Mouse (Mus musculus) brain, embryonic 14.5 days (tissue): ENCODE results near the gene Tbc1d20. TPM values are rescaled to one million over a fixed set of nuclear protein-coding genes. Genes with fewer than 3 reads are reported as not detected.

Source experiments
- DNase-seq: peaks from one replicate; pipeline ENCODE4 v3.0.0-alpha.2; 2011; ENCODE audit warnings: low read depth
- CTCF ChIP-seq: fragments of 200-500 bp; IDR thresholded peaks from 2 replicates; pipeline ENCODE4 v1.5.1; 2012; ENCODE audit warnings: inconsistent platforms, mild to moderate bottlenecking, moderate library complexity, borderline replicate concordance; ENCODE audit not compliant: insufficient read depth, insufficient read length; ENCODE audit errors: extremely low read depth
- POLR2A ChIP-seq: fragments of 200-500 bp; IDR thresholded peaks from 2 replicates; pipeline ENCODE4 v1.6.1; 2012; ENCODE audit warnings: mild to moderate bottlenecking, inconsistent platforms, borderline replicate concordance; ENCODE audit not compliant: poor library complexity, insufficient read depth, insufficient read length, severe bottlenecking; ENCODE audit errors: extremely low read depth
- polyA plus RNA-seq: library from polyadenylated mRNA; depleted of rRNA; stranded (reverse); fragments of >200 nt; gene quantifications from 2 replicates; pipeline ENCODE4 v1.2.3, GENCODE M21; 2012

Gene Tbc1d20
- polyA plus RNA-seq, 1 experiment: 41.5 TPM

DNA sequence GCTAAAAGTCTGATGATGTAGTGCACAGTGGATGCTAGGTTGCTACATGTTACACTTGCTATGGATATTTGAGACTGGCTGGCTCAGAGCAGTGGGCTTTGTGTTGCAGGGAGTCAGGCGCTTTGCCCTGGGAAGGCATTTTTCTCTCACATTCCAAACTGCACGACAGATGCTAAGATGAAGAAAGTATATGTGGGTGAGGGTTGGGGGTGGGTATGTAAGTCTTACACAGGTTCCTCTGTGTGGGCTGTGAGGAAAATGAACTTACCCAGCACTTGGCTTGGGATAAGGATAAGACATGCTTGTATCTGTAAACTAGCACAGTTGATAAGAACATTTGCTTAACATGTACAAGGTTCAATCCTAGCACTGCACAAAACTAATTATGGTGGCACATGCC, 9.2 kb downstream of the Tbc1d20 start:
- TF ChIP-seq CTCF: no peak
- no peak for TF ChIP-seq POLR2A
- no peak for DNase-seq

- no peak for DNase-seq
- TF ChIP-seq CTCF: no peak
- TF ChIP-seq POLR2A: no peak
Measured at GRCm38 (mm10) chr2:152303781-152304180, 10.2 kb downstream of the Tbc1d20 start.

DNA sequence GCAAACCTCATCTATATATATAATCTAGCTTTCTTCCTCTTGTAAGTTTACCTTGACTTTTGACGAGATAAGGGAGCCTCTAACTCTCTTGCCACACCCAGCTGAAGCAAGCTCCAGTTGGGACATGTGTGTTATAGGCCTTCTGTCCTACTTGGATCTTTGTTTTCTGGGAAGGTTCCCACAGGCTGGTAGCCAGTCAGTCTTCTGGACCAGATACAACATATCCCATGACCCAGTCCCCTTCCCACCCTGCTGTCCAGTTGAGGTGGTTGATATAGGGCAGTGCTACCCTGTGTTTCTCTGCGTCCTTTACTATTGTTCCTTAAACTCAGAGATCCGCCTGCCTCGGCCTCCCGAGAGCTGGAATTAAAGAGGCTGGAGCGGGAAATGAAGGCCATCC, 11.9 kb downstream of the Tbc1d20 start:
- DNase-seq: no peak

DNA sequence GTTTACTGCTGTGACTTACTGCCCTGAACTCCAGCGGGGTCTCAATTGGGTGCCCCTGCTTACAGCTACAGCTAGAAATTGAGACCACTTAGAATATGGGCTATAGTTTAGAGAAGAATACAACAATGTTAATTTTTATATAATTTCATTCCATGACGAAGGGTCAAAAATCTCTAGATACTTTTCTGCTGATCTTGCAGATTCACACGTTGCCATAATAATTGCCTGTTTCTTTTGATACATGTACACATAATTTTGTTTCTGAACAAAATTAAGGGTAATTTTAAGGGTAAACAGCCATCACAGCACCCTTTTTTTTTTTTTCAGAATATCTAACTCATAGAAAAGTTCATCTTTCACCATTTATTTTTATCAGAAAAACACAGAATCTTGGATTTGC, 13.6 kb downstream of the Tbc1d20 start:
- DNase-seq: no peak

More for the DNA sequence above, 11.9 kb downstream of the Tbc1d20 start:
- TF ChIP-seq CTCF (no peak), POLR2A (no peak)

DNA sequence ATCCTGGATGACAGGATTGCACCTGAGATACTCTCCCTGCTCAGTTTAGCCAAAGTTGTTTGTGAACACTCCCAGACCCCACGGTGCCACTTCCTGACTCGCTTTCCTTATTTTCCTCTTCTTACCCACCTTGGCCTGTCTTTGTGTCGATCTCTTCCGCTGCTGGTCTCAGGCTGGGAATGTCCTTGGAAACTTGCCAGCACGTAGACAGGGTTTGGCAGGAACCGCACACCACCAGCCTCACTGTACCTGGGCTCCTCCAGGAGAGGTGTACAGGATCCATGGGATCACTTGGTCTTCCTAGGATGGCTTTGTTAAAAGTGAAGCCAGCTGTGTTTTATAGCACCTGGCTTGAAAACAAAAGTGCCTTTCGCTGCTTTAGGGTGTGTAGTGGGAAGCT, 19.4 kb downstream of the Tbc1d20 start:
- TF ChIP-seq CTCF (no peak), POLR2A (no peak)
- DNase-seq: no peak

More for the DNA sequence above, 13.6 kb downstream of the Tbc1d20 start:
- no peak for TF ChIP-seq CTCF
- no peak for TF ChIP-seq POLR2A

DNA sequence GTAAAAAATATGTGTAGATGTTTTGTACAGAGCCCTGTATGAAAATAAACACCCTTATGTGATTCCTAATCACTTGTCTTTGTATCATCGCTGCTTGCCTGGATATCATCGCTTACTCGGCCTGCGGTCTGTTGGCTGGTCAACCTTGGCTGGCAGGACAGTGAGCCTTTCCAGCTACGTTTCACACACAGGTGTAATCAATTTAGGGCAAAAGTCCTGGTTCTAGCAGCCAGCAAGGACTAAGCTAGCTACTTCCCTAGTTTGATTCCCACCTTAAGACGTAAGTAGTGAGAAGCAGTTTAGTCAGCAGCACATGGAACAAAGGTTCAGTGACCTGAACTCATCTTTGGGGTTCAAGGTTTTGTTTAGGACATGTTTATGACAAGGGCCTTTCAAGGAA, 20.3 kb downstream of the Tbc1d20 start:
- DNase-seq: no peak

DNA sequence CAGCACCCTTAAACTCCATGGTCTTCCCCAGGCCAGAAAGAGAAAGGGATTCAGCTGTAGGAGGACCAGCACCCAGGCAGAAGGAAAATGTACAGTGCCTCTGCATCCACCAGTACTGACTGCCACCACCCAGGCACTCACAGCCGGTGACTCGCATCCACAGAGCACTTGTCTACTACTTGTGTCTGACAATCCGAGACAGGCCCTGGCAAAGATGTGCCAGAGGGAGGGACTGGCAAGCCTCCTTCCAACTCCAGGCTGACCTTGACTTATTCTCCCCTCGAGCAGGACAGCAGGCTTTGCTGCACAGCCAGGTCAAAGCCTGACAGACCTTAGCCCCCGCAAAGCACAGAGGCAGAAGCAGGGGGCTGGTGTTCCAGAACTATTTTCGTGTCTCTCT, 23.4 kb downstream of the Tbc1d20 start:
- TF ChIP-seq POLR2A (no peak), CTCF (no peak)
- DNase-seq: no peak

More for the DNA sequence above, 20.3 kb downstream of the Tbc1d20 start:
- no peak for TF ChIP-seq POLR2A
- TF ChIP-seq CTCF: no peak

GRCm38 (mm10) chr2:152321558-152321957, 27.9 kb downstream of the Tbc1d20 start:
- no peak for TF ChIP-seq POLR2A
- TF ChIP-seq CTCF: no peak
- DNase-seq: no peak

DNA sequence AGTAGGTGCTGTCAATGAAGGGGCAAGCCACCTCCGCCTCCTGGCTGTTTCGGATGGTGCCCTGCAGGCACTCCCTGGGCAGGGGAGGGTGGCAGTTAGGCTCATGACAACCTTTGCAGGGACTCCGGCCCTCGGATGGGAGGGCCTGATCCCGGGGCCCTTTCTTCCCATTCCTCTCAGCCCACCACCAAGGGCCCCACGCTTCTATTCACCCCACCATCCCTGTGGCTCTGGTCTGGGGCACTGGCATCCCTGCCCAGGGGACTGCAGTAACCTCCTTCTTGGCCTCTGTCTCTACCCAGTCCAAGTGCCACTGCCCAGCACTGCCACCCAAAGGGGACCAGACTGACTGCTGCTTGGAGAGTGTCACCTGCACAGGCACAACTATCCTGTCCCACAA, 28.6 kb downstream of the Tbc1d20 start:
- TF ChIP-seq POLR2A (no peak), CTCF (no peak)
- DNase-seq: no peak

- no peak for TF ChIP-seq CTCF
- DNase-seq: no peak
Measured at GRCm38 (mm10) chr2:152323971-152324370, 30.3 kb downstream of the Tbc1d20 start.

GRCm38 (mm10) chr2:152324842-152325241, 31.2 kb downstream of the Tbc1d20 start:
- DNase-seq: no peak
- TF ChIP-seq POLR2A (no peak), CTCF (no peak)

DNA sequence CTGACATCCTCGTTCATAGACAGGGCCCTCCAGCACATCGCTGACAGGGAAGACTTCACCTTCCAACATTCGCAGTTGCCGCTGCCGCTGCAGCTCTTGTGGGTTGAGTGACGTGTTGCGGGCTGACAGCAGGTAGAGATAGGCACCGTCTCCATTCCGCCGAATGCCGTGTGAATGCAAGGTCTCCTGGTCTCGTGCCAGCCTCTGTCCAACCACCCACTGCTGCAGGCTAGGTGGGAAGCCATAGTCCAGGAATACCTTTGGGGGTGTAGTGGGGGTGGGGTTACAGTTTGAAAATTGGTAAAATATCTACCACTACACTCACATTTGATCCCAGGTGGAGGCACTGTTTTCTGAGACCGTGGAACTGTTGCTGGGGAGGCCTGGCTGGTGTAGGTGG, 32.5 kb downstream of the Tbc1d20 start:
- TF ChIP-seq CTCF: no peak
- no peak for TF ChIP-seq POLR2A
- DNase-seq: no peak

- TF ChIP-seq CTCF (no peak), POLR2A (no peak)
Measured at GRCm38 (mm10) chr2:152326654-152327053, 33.0 kb downstream of the Tbc1d20 start.

More at GRCm38 (mm10) chr2:152326654-152327053, 33.0 kb downstream of the Tbc1d20 start:
- no peak for DNase-seq
